14 mouse cellular contexts compared by ENCODE assay signal in genomic region chr3:88205176-88205562, GRCm38 (mm10). TPM values are rescaled to one million over a fixed set of nuclear protein-coding genes. Genes with fewer than 3 reads are reported as not detected.
DNase-seq lines count a peak whose midpoint lies in the region; ATAC-seq and TF ChIP-seq lines count a peak whose summit lies in the region.
"Had no signal": no experiment of that assay in that cellular context is flagged by ENCODE, and none has a peak within 500 bp of the region (broad histone marks: within the 10 kb centered on the region; RNA-seq: fewer than 3 reads in every experiment).

No protein-coding gene starts in this region.

- peak; percentile 43 for ATAC-seq in forebrain, embryonic 12.5 days (ENCODE audit: low FRiP score)
- ATAC-seq in hindbrain, embryonic 12.5 days (ENCODE audit: low FRiP score), result peak; percentile 52
- ATAC-seq in neural tube, embryonic 12.5 days (ENCODE audit: low FRiP score, low read depth), result peak; percentile 38; the same call in 1 of the 2 replicates
- ATAC-seq: CD4-positive, CD25-positive, alpha-beta regulatory T cell, adult 4 months; liver, embryonic 12.5 days had no signal

- no peak for TF ChIP-seq CTCF in layer of hippocampus, adult 2 months (conservative IDR thresholded peaks at IDR 0.05)

- 2% methylated on average over 4 of the region's 4 CpGs for WGBS in forebrain, embryonic 12.5 days
- 5% methylated on average over 4 of the region's 4 CpGs for WGBS in hindbrain, embryonic 12.5 days
- WGBS in neural tube, embryonic 12.5 days, result 6% methylated on average over 4 of the region's 4 CpGs
- 3% methylated on average over 4 of the region's 4 CpGs for WGBS in limb, embryonic 10.5 days

- DNase-seq in layer of hippocampus, adult 2 months (ENCODE audit: low spot score in 2 of 2), result peak in 1 of 2 experiments; percentile 23
- no peak for DNase-seq in layer of hippocampus, postnatal 36 days
- no peak for DNase-seq in limb, embryonic 10.5 days (ENCODE audit: low spot score)
- DNase-seq in spleen, postnatal 14 days (ENCODE audit: low spot score in 2 of 2), result no peak
- DNase-seq: heart, postnatal 14 days; kidney, adult 2 months; lung, postnatal 14 days; thymus, postnatal 25 days had no signal

- H3K9me3 ChIP-seq in forebrain, embryonic 12.5 days, result no peaks in the 10 kb centered on the region
- no peaks in the 10 kb centered on the region for H3K9me3 ChIP-seq in hindbrain, embryonic 12.5 days (replicated peaks)
- no peaks in the 10 kb centered on the region for H3K9me3 ChIP-seq in neural tube, embryonic 12.5 days
- no peaks in the 10 kb centered on the region for H3K9me3 ChIP-seq in limb, embryonic 10.5 days (replicated peaks)
- H3K9me3 ChIP-seq: liver, embryonic 12.5 days had no signal

- no peak overlapping the region for H3K4me3 ChIP-seq in layer of hippocampus, adult 2 months
- H3K4me3 ChIP-seq in forebrain, embryonic 12.5 days (replicated peaks), result no peak overlapping the region; the same call in 1 of the 2 replicates
- H3K4me3 ChIP-seq in hindbrain, embryonic 12.5 days, result no peak overlapping the region
- no peak overlapping the region for H3K4me3 ChIP-seq in neural tube, embryonic 12.5 days
- H3K4me3 ChIP-seq in limb, embryonic 10.5 days, result no peak overlapping the region
- H3K4me3 ChIP-seq: liver, embryonic 12.5 days had no signal

- peaks cover 9% of the 10 kb centered on the region; the same call in 1 of the 2 replicates for H3K36me3 ChIP-seq in forebrain, embryonic 12.5 days (replicated peaks)
- H3K36me3 ChIP-seq in hindbrain, embryonic 12.5 days, result no peaks in the 10 kb centered on the region
- H3K36me3 ChIP-seq in neural tube, embryonic 12.5 days, result peaks cover 8% of the 10 kb centered on the region; the same call in 1 of the 2 replicates
- H3K36me3 ChIP-seq in limb, embryonic 10.5 days, result no peaks in the 10 kb centered on the region
- H3K36me3 ChIP-seq: liver, embryonic 12.5 days had no signal

- H3K4me1 ChIP-seq in forebrain, embryonic 12.5 days, result peaks cover 83% of the 10 kb centered on the region
- peaks cover 58% of the 10 kb centered on the region for H3K4me1 ChIP-seq in hindbrain, embryonic 12.5 days
- peaks cover 35% of the 10 kb centered on the region for H3K4me1 ChIP-seq in neural tube, embryonic 12.5 days
- H3K4me1 ChIP-seq in limb, embryonic 10.5 days, result peaks cover 28% of the 10 kb centered on the region

- H3K27me3 ChIP-seq in forebrain, embryonic 12.5 days, result peaks cover 62% of the 10 kb centered on the region
- H3K27me3 ChIP-seq in hindbrain, embryonic 12.5 days, result peaks cover 95% of the 10 kb centered on the region
- H3K27me3 ChIP-seq in neural tube, embryonic 12.5 days (replicated peaks), result peaks cover 62% of the 10 kb centered on the region
- H3K27me3 ChIP-seq in limb, embryonic 10.5 days (ENCODE audit: low read depth, poor library complexity, severe bottlenecking), result peaks cover 100% of the 10 kb centered on the region

- peak overlapping the region; percentile 88 for H3K4me2 ChIP-seq in forebrain, embryonic 12.5 days
- H3K4me2 ChIP-seq in hindbrain, embryonic 12.5 days (replicated peaks), result peak overlapping the region; percentile 64
- H3K4me2 ChIP-seq in neural tube, embryonic 12.5 days (replicated peaks), result peak overlapping the region; percentile 81
- H3K4me2 ChIP-seq: liver, embryonic 12.5 days had no signal

- H3K27ac ChIP-seq in layer of hippocampus, adult 2 months, result peak overlapping the region; percentile 99
- peak overlapping the region; percentile 99 for H3K27ac ChIP-seq in forebrain, embryonic 12.5 days
- peak overlapping the region; percentile 97 for H3K27ac ChIP-seq in hindbrain, embryonic 12.5 days
- peak overlapping the region; percentile 92 for H3K27ac ChIP-seq in neural tube, embryonic 12.5 days
- H3K27ac ChIP-seq in limb, embryonic 10.5 days, result no peak overlapping the region
- H3K27ac ChIP-seq: liver, embryonic 12.5 days had no signal

- H3K9ac ChIP-seq in forebrain, embryonic 12.5 days, result peak overlapping the region; percentile 99; the same call in 1 of the 2 replicates
- peak overlapping the region; percentile 51 for H3K9ac ChIP-seq in hindbrain, embryonic 12.5 days
- H3K9ac ChIP-seq in neural tube, embryonic 12.5 days, result 0 out of 2 replicates have a peak overlapping the region, but pooled peaks have one; percentile 14
- H3K9ac ChIP-seq: liver, embryonic 12.5 days had no signal

RNA-seq across cellular contexts. Expression of gene Rhbg, which starts 49.3 kb away (rescaled TPM):
- total RNA-seq in layer of hippocampus, adult 2 months (2021), result not detected
- total RNA-seq in layer of hippocampus, postnatal 36 days (2021), result not detected
- polyA plus RNA-seq in forebrain, embryonic 12.5 days (2016; fragmentation: Nextera tagmentation; extraction: Ambion mirVana), result 0.28 TPM in 1 of 2 replicates, not detected in the other
- polyA plus RNA-seq in hindbrain, embryonic 12.5 days (2016; fragmentation: Nextera tagmentation; extraction: Ambion mirVana), result 0.23 and 0.25 TPM in 2 replicates
- 0.32 and 0.79 TPM in 2 replicates for polyA plus RNA-seq in neural tube, embryonic 12.5 days (2016; fragmentation: Nextera tagmentation; extraction: Ambion mirVana)
- polyA plus RNA-seq in limb, embryonic 10.5 days (2016; fragmentation: Nextera tagmentation; extraction: Ambion mirVana), result 0.18 and 0.34 TPM in 2 replicates
- total RNA-seq: heart, postnatal 14 days; left cerebral cortex, adult 18-20 months had no signal
- polyA plus RNA-seq: CD4-positive, CD25-positive, alpha-beta regulatory T cell, adult 4 months had no signal

Comparison
In these comparisons a context has a peak if more than half of its experiments do, and no peak if none do; other contexts are left out.
1. H3K9ac ChIP-seq: peak in every context shown above with its lines; median percentile 99 in forebrain, embryonic 12.5 days; 51 in hindbrain, embryonic 12.5 days; 14 in neural tube, embryonic 12.5 days.